Mouse (Mus musculus) liver, embryonic 16.5 days (tissue): ENCODE measurements around the gene Ap4e1. TPM values are rescaled to one million over a fixed set of nuclear protein-coding genes. Genes with fewer than 3 reads are reported as not detected.
"Not testable (repeated sequence)": the region's sequence is repeated elsewhere in the genome, so short reads cannot be mapped to it uniquely, and the experiment has no call there.

ENCODE experiments used
- ATAC-seq: fragments of 200-750 bp; cut with Nextera tagmentation; 2 replicates; pipeline ENCODE4 v1.8.0; 2017; ENCODE audit warnings: low read depth, mild to moderate bottlenecking, moderate number of reproducible peaks, moderate library complexity
- H3K27ac ChIP-seq: fragments of 300-500 bp; sonication (generic); 2 replicates; pipeline ENCODE4 v1.5.1; 2014; ENCODE audit warnings: mild to moderate bottlenecking, low read length
- H3K27me3 ChIP-seq: fragments of 300-500 bp; sonication (generic); 2 replicates; pipeline ENCODE4 v1.6.1; 2014; ENCODE audit warnings: low read depth, low read length, mixed read lengths; ENCODE audit not compliant: control insufficient read depth, insufficient read depth
- H3K36me3 ChIP-seq: fragments of 300-500 bp; sonication (generic); 2 replicates; pipeline ENCODE4 v1.6.1; 2014; ENCODE audit warnings: mild to moderate bottlenecking; ENCODE audit not compliant: control insufficient read depth, insufficient read depth
- H3K4me1 ChIP-seq: fragments of 300-500 bp; sonication (generic); 2 replicates; pipeline ENCODE4 v1.6.1; 2014; ENCODE audit warnings: low read depth, low read length, mixed read lengths; ENCODE audit not compliant: control insufficient read depth
- H3K4me2 ChIP-seq: fragments of 300-500 bp; sonication (generic); 2 replicates; pipeline ENCODE4 v1.6.1; 2014; ENCODE audit warnings: low read depth, low read length, mixed read lengths
- H3K4me3 ChIP-seq: fragments of 300-500 bp; sonication (generic); 2 replicates; pipeline ENCODE4 v1.5.1; 2014; ENCODE audit warnings: low read depth, mild to moderate bottlenecking, low read length
- H3K9ac ChIP-seq: fragments of 300-500 bp; sonication (generic); 2 replicates; pipeline ENCODE4 v1.6.1; 2014; ENCODE audit warnings: low read depth, low read length
- H3K9me3 ChIP-seq: fragments of 300-500 bp; sonication (generic); replicated peaks from 2 replicates; pipeline ENCODE4 v1.6.1; 2016; ENCODE audit warnings: low read length; ENCODE audit not compliant: control insufficient read depth
- WGBS: fragments of 180-500 bp; shearing (Covaris S2); extraction: QIAGEN DNeasy Blood & Tissue Kit; methylation state at CpG from one replicate; pipeline ENCODE4 v1.1.7; 2014; ENCODE audit not compliant: insufficient replicate concordance; 5-methylcytosine and 5-hydroxymethylcytosine counted together
- microRNA-seq: library from miRNA; unstranded; fragments of <30 nt; microRNA quantifications from one replicate; pipeline ENCODE4, GENCODE M21; 2016
- polyA plus RNA-seq: library from polyadenylated mRNA; unstranded; fragments of >200 nt; fragmentation: Nextera tagmentation; extraction: Ambion mirVana; gene quantifications from 2 replicates; pipeline ENCODE4 v1.2.1, GENCODE M21; 2015

Ap4e1 gene
- polyA plus RNA-seq, 1 experiment from 2014 or later = 4.3 TPM

DNA sequence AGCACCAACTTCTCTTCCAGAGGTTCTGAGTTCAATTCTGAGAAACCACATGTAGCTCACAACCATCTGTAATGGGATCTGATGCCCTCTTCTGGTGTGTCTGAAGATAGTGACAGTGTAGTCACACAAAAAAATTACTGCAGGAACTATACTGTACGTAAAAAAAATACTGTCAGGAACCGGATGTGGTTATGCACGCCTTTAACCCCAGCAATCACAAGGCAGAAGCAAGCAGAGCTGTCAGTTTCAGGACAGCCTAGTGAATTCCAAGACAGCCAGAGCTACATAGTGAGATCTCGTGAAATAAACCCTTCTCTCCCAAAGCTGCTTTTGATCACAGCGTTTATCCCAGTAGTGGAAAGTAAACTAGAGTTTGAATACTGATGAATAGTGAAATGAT is 77.7 kb downstream of the Ap4e1 start:
- 46% methylated on average over 5 of the region's 5 CpGs for WGBS
- Histone ChIP-seq H3K36me3 (no peaks in the 10 kb centered on the region; the same call in 1 of the 2 replicates), H3K9ac (no peak overlapping the region)

DNA sequence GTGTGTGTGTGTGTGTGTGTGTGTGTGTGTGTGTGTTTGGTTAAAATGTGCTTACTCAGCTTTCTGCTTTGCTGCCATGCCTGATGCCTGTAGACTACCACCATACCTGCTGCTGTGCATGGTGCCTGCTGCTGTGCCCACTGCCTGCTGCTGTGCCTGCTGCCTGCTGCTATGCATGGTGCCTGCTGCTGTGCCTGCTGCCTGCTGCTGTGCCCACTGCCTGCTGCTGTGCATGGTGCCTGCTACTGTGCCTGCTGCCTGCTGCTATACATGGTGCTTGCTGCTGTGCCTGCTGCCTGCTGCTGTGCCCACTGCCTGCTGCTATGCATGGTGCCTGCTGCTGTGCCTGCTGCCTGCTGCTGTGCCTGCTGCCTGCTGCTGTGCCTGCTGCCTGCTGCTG is 81.6 kb downstream of the Ap4e1 start:
- H3K27me3 ChIP-seq, H3K9ac ChIP-seq, H3K4me1 ChIP-seq, H3K4me2 ChIP-seq, H3K4me3 ChIP-seq, H3K27ac ChIP-seq, H3K9me3 ChIP-seq, H3K36me3 ChIP-seq, ATAC-seq: not testable (repeated sequence)

More for the DNA sequence above, 77.7 kb downstream of the Ap4e1 start:
- Histone ChIP-seq H3K4me1 (peaks cover under 1% of the 10 kb centered on the region; the same call in 1 of the 2 replicates), H3K4me2 (no peak overlapping the region), H3K4me3 (no peak overlapping the region), H3K27ac (no peak overlapping the region), H3K9me3 (no peaks in the 10 kb centered on the region), H3K27me3 (no peaks in the 10 kb centered on the region)
- no peak for ATAC-seq

DNA sequence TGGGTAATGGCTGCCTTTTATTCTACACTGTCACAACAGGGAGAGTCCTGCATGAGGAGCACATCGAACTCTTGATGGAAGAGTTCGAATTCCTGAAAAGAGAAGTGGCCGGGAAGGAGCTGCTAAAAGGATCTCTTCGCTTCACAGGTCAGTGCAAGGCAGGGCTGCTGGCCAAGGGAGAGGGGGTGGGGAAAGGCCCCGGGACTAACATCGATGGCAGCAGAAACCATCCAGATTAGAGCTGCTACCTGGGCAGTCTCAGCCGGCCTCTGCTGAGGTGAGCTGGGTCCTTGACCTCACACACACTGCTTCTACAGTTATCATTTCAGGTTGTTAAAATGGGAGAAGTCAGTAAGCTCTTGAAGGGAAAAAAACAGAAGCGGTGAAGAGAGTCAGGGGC is 83.5 kb downstream of the Ap4e1 start:
- no peak overlapping the region for H3K4me3 ChIP-seq
- no peaks in the 10 kb centered on the region for H3K9me3 ChIP-seq
- H3K4me1 ChIP-seq = no peaks in the 10 kb centered on the region
- no peaks in the 10 kb centered on the region; the same call in 1 of the 2 replicates for H3K36me3 ChIP-seq
- H3K9ac ChIP-seq = no peak overlapping the region
- H3K4me2 ChIP-seq = no peak overlapping the region
- 80% methylated on average over 8 of the region's 8 CpGs for WGBS
- H3K27me3 ChIP-seq = no peaks in the 10 kb centered on the region
- ATAC-seq = no peak
- H3K27ac ChIP-seq = no peak overlapping the region

DNA sequence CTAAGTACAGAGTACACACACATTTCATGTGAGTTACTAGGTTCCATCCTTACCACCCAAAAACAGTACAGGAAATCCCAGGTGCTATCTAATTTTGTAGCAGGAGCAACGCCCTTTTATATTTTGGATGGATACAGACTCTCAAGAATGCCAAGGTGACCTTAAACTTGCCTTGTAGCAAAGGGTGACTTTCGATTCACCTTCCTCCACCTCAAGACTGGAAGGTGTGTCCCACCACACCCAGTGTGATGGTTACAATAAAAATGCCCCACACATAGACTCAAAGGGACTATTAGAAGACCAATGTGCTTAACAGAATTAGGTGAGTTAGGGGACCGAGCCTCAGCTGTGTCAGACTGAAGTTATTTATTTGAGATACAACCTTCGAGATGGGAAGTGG is 100.5 kb downstream of the Ap4e1 start:
- no peak overlapping the region for H3K4me2 ChIP-seq
- no peaks in the 10 kb centered on the region for H3K27me3 ChIP-seq
- H3K4me1 ChIP-seq = no peaks in the 10 kb centered on the region
- no peak overlapping the region for H3K9ac ChIP-seq
- no peak for ATAC-seq
- WGBS = 90% methylated on average over 4 of the region's 4 CpGs
- H3K4me3 ChIP-seq = no peak overlapping the region
- H3K9me3 ChIP-seq = no peaks in the 10 kb centered on the region
- no peak overlapping the region for H3K27ac ChIP-seq
- H3K36me3 ChIP-seq = peaks cover 72% of the 10 kb centered on the region

Small RNA genes lying within 50 kb of the gene (microRNA-seq; reads per million reads assigned to microRNA genes)
- gene Gm24081 = not detected

Other genes starting within 250 kb of the Ap4e1 start
- gene Usp50, start 225.2 kb upstream of the Ap4e1 start, polyA plus RNA-seq = 0.79 and 1.1 TPM in 2 replicates
- gene Trpm7, start 132.5 kb upstream of the Ap4e1 start, polyA plus RNA-seq = 15.8 and 18.4 TPM in 2 replicates
- gene Sppl2a, start 75.5 kb upstream of the Ap4e1 start, polyA plus RNA-seq = 22.0 and 23.4 TPM in 2 replicates
- 47.0 and 49.3 TPM in 2 replicates for gene Blvra, start 61.9 kb downstream of the Ap4e1 start, polyA plus RNA-seq
- gene Ncaph, start 125.2 kb downstream of the Ap4e1 start, polyA plus RNA-seq = 54.8 and 60.1 TPM in 2 replicates
- gene Itpripl1, start 134.7 kb downstream of the Ap4e1 start, polyA plus RNA-seq = 21.7 and 21.9 TPM in 2 replicates
- gene 1810024B03Rik, start 199.6 kb downstream of the Ap4e1 start, polyA plus RNA-seq = 0.68 and 0.70 TPM in 2 replicates
- 23.3 and 28.2 TPM in 2 replicates for gene Snrnp200, start 199.7 kb downstream of the Ap4e1 start, polyA plus RNA-seq
- gene Ciao1, start 239.1 kb downstream of the Ap4e1 start, polyA plus RNA-seq = 34.7 and 39.8 TPM in 2 replicates
- gene Tmem127, start 239.2 kb downstream of the Ap4e1 start, polyA plus RNA-seq = 10.3 and 10.7 TPM in 2 replicates